Mouse (Mus musculus) spleen, adult 18-20 months (tissue): ENCODE results near the gene Dap.
A peak's percentile ranks its signal among the peaks of the same experiment; 100 is the strongest.

ENCODE experiments used
- DNase-seq, 2 experiments: peaks; one replicate each; pipeline ENCODE4 v3.0.0; 2022; ENCODE audit warnings: mixed read lengths in 2 of 2

Dap gene

GRCm38 (mm10) chr15:31265404-31265803 lies 41.3 kb downstream of the Dap start:
- no peak for DNase-seq

GRCm38 (mm10) chr15:31265845-31266244 lies 41.7 kb downstream of the Dap start:
- DNase-seq = no peak

GRCm38 (mm10) chr15:31268148-31268547 lies 44.0 kb downstream of the Dap start:
- DNase-seq = no peak

GRCm38 (mm10) chr15:31269558-31269957 lies 45.4 kb downstream of the Dap start:
- no peak for DNase-seq

GRCm38 (mm10) chr15:31272695-31273094 lies 48.6 kb downstream of the Dap start:
- DNase-seq = no peak

- no peak for DNase-seq
Observed at GRCm38 (mm10) chr15:31273509-31273908, 49.4 kb downstream of the Dap start.

GRCm38 (mm10) chr15:31278090-31278489 lies 54.0 kb downstream of the Dap start:
- DNase-seq = no peak

- DNase-seq = no peak
Observed at GRCm38 (mm10) chr15:31279120-31279519, 55.0 kb downstream of the Dap start.

- DNase-seq = peak; percentile 18 to 32
Observed at GRCm38 (mm10) chr15:31279577-31280004, 55.5 kb downstream of the Dap start.

- DNase-seq = no peak
Observed at GRCm38 (mm10) chr15:31280059-31280458, 55.9 kb downstream of the Dap start.

GRCm38 (mm10) chr15:31280683-31281082 lies 56.6 kb downstream of the Dap start:
- no peak for DNase-seq

GRCm38 (mm10) chr15:31281830-31282229 lies 57.7 kb downstream of the Dap start:
- no peak for DNase-seq

- DNase-seq = no peak
Observed at GRCm38 (mm10) chr15:31282353-31282752, 58.2 kb downstream of the Dap start.

GRCm38 (mm10) chr15:31284142-31284541 lies 60.0 kb downstream of the Dap start:
- no peak for DNase-seq

- no peak for DNase-seq
Observed at GRCm38 (mm10) chr15:31284922-31285631, 61.0 kb downstream of the Dap start.

GRCm38 (mm10) chr15:31285695-31286094 lies 61.6 kb downstream of the Dap start:
- no peak for DNase-seq

- DNase-seq = no peak
Observed at GRCm38 (mm10) chr15:31292627-31293026, 68.5 kb downstream of the Dap start.

GRCm38 (mm10) chr15:31294311-31294710 lies 70.2 kb downstream of the Dap start:
- no peak for DNase-seq

- DNase-seq = no peak
Observed at GRCm38 (mm10) chr15:31296882-31297776, 73.0 kb downstream of the Dap start.

GRCm38 (mm10) chr15:31297777-31298137 lies 73.6 kb downstream of the Dap start:
- DNase-seq = no peak

GRCm38 (mm10) chr15:31299258-31299917 lies 75.3 kb downstream of the Dap start:
- DNase-seq = no peak

GRCm38 (mm10) chr15:31302293-31302990 lies 78.3 kb downstream of the Dap start:
- DNase-seq = no peak

GRCm38 (mm10) chr15:31304302-31304701 lies 80.2 kb downstream of the Dap start:
- no peak for DNase-seq
